Mouse (Mus musculus): ENCODE data around the gene Gm20403.

- TF ChIP-seq CTCF (IDR thresholded peaks at IDR 0.05; ENCODE audit: borderline replicate concordance, control insufficient read depth, extremely low read depth, insufficient read depth, low read length, poor library complexity) (no peak), POLR2A (IDR thresholded peaks at IDR 0.05; ENCODE audit: control insufficient read depth, extremely low read depth, insufficient read depth, low read length, poor library complexity) (no peak)
Observed at GRCm38 (mm10) chr12:55004396-55004795, 18.1 kb upstream of the Gm20403 start.
